Mouse (Mus musculus): ENCODE results near the gene Slc18a3. TPM values are rescaled to one million over a fixed set of nuclear protein-coding genes. Genes with fewer than 3 reads are reported as not detected.

The Slc18a3 gene
- polyA plus RNA-seq, 1 experiment = not detected

- no peak overlapping the region for H3K27ac ChIP-seq (ENCODE audit: insufficient read depth, low read length)
- WGBS = 11% methylated on average over 74 of the region's 74 CpGs
- H3K4me1 ChIP-seq (ENCODE audit: control insufficient read depth, insufficient read depth, insufficient read length) = no peaks in the 10 kb centered on the region
- no peak for DNase-seq (ENCODE audit: low read depth in 1 of 2, low spot score in 2 of 2)
- no peaks in the 10 kb centered on the region for H3K36me3 ChIP-seq (ENCODE audit: control insufficient read depth, insufficient read depth, low read length)
- H3K4me3 ChIP-seq (ENCODE audit: extremely low read depth, insufficient read depth, insufficient read length) = no peak overlapping the region
- H3K27me3 ChIP-seq (ENCODE audit: control insufficient read depth, insufficient read depth, low read length) = peaks cover 22% of the 10 kb centered on the region
- TF ChIP-seq POLR2A (IDR thresholded peaks at IDR 0.05; ENCODE audit: low read depth, low read length) (no peak), CTCF (IDR thresholded peaks at IDR 0.05; ENCODE audit: extremely low read depth, insufficient read depth, insufficient read length, insufficient replicate concordance) (no peak)
These were observed 1.2 kb downstream of the Slc18a3 start for GRCm38 (mm10) chr14:32463211-32464040.

GRCm38 (mm10) chr14:32452552-32452951 lies 12.1 kb downstream of the Slc18a3 start:
- 9% methylated on average over 4 of the region's 4 CpGs for WGBS
- TF ChIP-seq CTCF (IDR thresholded peaks at IDR 0.05; ENCODE audit: extremely low read depth, insufficient read depth, insufficient read length, insufficient replicate concordance) (no peak), POLR2A (IDR thresholded peaks at IDR 0.05; ENCODE audit: low read depth, low read length) (no peak)

GRCm38 (mm10) chr14:32446989-32447388 lies 17.7 kb downstream of the Slc18a3 start:
- H3K4me1 ChIP-seq (ENCODE audit: control insufficient read depth, insufficient read depth, insufficient read length) = no peaks in the 10 kb centered on the region
- no peak overlapping the region for H3K4me3 ChIP-seq (ENCODE audit: extremely low read depth, insufficient read depth, insufficient read length)
- 18% methylated on average over 6 of the region's 6 CpGs for WGBS
- H3K36me3 ChIP-seq (ENCODE audit: control insufficient read depth, insufficient read depth, low read length) = no peaks in the 10 kb centered on the region
- no peak overlapping the region for H3K27ac ChIP-seq (ENCODE audit: insufficient read depth, low read length)
- TF ChIP-seq CTCF (IDR thresholded peaks at IDR 0.05; ENCODE audit: extremely low read depth, insufficient read depth, insufficient read length, insufficient replicate concordance) (no peak), POLR2A (IDR thresholded peaks at IDR 0.05; ENCODE audit: low read depth, low read length) (no peak)
- DNase-seq (ENCODE audit: low read depth in 1 of 2, low spot score in 2 of 2) = no peak
- no peaks in the 10 kb centered on the region for H3K27me3 ChIP-seq (ENCODE audit: control insufficient read depth, insufficient read depth, low read length)

More at GRCm38 (mm10) chr14:32452552-32452951, 12.1 kb downstream of the Slc18a3 start:
- H3K27me3 ChIP-seq (ENCODE audit: control insufficient read depth, insufficient read depth, low read length) = no peaks in the 10 kb centered on the region
- H3K27ac ChIP-seq (ENCODE audit: insufficient read depth, low read length) = no peak overlapping the region
- no peak for DNase-seq (ENCODE audit: low read depth in 1 of 2, low spot score in 2 of 2)
- no peaks in the 10 kb centered on the region for H3K36me3 ChIP-seq (ENCODE audit: control insufficient read depth, insufficient read depth, low read length)
- no peaks in the 10 kb centered on the region for H3K4me1 ChIP-seq (ENCODE audit: control insufficient read depth, insufficient read depth, insufficient read length)
- no peak overlapping the region for H3K4me3 ChIP-seq (ENCODE audit: extremely low read depth, insufficient read depth, insufficient read length)

- 52% methylated on average over 8 of the region's 8 CpGs for WGBS
- Histone ChIP-seq H3K27me3 (ENCODE audit: control insufficient read depth, insufficient read depth, low read length) (no peaks in the 10 kb centered on the region), H3K27ac (ENCODE audit: insufficient read depth, low read length) (no peak overlapping the region), H3K4me1 (ENCODE audit: control insufficient read depth, insufficient read depth, insufficient read length) (no peaks in the 10 kb centered on the region), H3K4me3 (ENCODE audit: extremely low read depth, insufficient read depth, insufficient read length) (no peak overlapping the region), H3K36me3 (ENCODE audit: control insufficient read depth, insufficient read depth, low read length) (no peaks in the 10 kb centered on the region)
- TF ChIP-seq POLR2A (IDR thresholded peaks at IDR 0.05; ENCODE audit: low read depth, low read length) (no peak), CTCF (IDR thresholded peaks at IDR 0.05; ENCODE audit: extremely low read depth, insufficient read depth, insufficient read length, insufficient replicate concordance) (no peak)
- DNase-seq (ENCODE audit: low read depth in 1 of 2, low spot score in 2 of 2) = no peak
These were observed 21.2 kb downstream of the Slc18a3 start for GRCm38 (mm10) chr14:32443446-32443845.

- TF ChIP-seq CTCF (IDR thresholded peaks at IDR 0.05; ENCODE audit: extremely low read depth, insufficient read depth, insufficient read length, insufficient replicate concordance) = no peak
- no peak for TF ChIP-seq POLR2A (IDR thresholded peaks at IDR 0.05; ENCODE audit: low read depth, low read length)
These were observed 24.9 kb downstream of the Slc18a3 start for GRCm38 (mm10) chr14:32439744-32440143.

GRCm38 (mm10) chr14:32439316-32439715 lies 25.3 kb downstream of the Slc18a3 start:
- H3K4me3 ChIP-seq (ENCODE audit: extremely low read depth, insufficient read depth, insufficient read length) = no peak overlapping the region
- H3K36me3 ChIP-seq (ENCODE audit: control insufficient read depth, insufficient read depth, low read length) = no peaks in the 10 kb centered on the region
- WGBS = 74% methylated on average over 5 of the region's 5 CpGs
- DNase-seq (ENCODE audit: low read depth in 1 of 2, low spot score in 2 of 2) = no peak
- H3K4me1 ChIP-seq (ENCODE audit: control insufficient read depth, insufficient read depth, insufficient read length) = no peaks in the 10 kb centered on the region
- TF ChIP-seq CTCF (IDR thresholded peaks at IDR 0.05; ENCODE audit: extremely low read depth, insufficient read depth, insufficient read length, insufficient replicate concordance) (no peak), POLR2A (IDR thresholded peaks at IDR 0.05; ENCODE audit: low read depth, low read length) (no peak)
- no peak overlapping the region for H3K27ac ChIP-seq (ENCODE audit: insufficient read depth, low read length)
- no peaks in the 10 kb centered on the region for H3K27me3 ChIP-seq (ENCODE audit: control insufficient read depth, insufficient read depth, low read length)

More at GRCm38 (mm10) chr14:32439744-32440143, 24.9 kb downstream of the Slc18a3 start:
- H3K27ac ChIP-seq (ENCODE audit: insufficient read depth, low read length) = no peak overlapping the region
- 26% methylated on average over 3 of the region's 3 CpGs for WGBS
- no peak overlapping the region for H3K4me3 ChIP-seq (ENCODE audit: extremely low read depth, insufficient read depth, insufficient read length)
- no peaks in the 10 kb centered on the region for H3K4me1 ChIP-seq (ENCODE audit: control insufficient read depth, insufficient read depth, insufficient read length)
- no peak for DNase-seq (ENCODE audit: low read depth in 1 of 2, low spot score in 2 of 2)
- H3K36me3 ChIP-seq (ENCODE audit: control insufficient read depth, insufficient read depth, low read length) = no peaks in the 10 kb centered on the region
- H3K27me3 ChIP-seq (ENCODE audit: control insufficient read depth, insufficient read depth, low read length) = no peaks in the 10 kb centered on the region

GRCm38 (mm10) chr14:32437352-32437793 lies 27.3 kb downstream of the Slc18a3 start:
- WGBS = 64% methylated on average over 5 of the region's 5 CpGs
- DNase-seq (ENCODE audit: low read depth in 1 of 2, low spot score in 2 of 2) = no peak

More at GRCm38 (mm10) chr14:32437352-32437793, 27.3 kb downstream of the Slc18a3 start:
- Histone ChIP-seq H3K27me3 (ENCODE audit: control insufficient read depth, insufficient read depth, low read length) (no peaks in the 10 kb centered on the region), H3K4me1 (ENCODE audit: control insufficient read depth, insufficient read depth, insufficient read length) (no peaks in the 10 kb centered on the region), H3K27ac (ENCODE audit: insufficient read depth, low read length) (no peak overlapping the region), H3K36me3 (ENCODE audit: control insufficient read depth, insufficient read depth, low read length) (no peaks in the 10 kb centered on the region), H3K4me3 (ENCODE audit: extremely low read depth, insufficient read depth, insufficient read length) (no peak overlapping the region)
- TF ChIP-seq POLR2A (IDR thresholded peaks at IDR 0.05; ENCODE audit: low read depth, low read length) = no peak
- no peak for TF ChIP-seq CTCF (IDR thresholded peaks at IDR 0.05; ENCODE audit: extremely low read depth, insufficient read depth, insufficient read length, insufficient replicate concordance)
